Mouse (Mus musculus) ES-Bruce4 (cell line): ENCODE results near the gene Rai14. TPM values are rescaled to one million over a fixed set of nuclear protein-coding genes. Genes with fewer than 3 reads are reported as not detected.

ENCODE experiments used
- H3K27ac ChIP-seq: 2 replicates; pipeline ENCODE4 v1.5.1; 2012; ENCODE audit warnings: low read length, inconsistent platforms; ENCODE audit not compliant: insufficient read depth
- H3K27me3 ChIP-seq: 2 replicates; pipeline ENCODE4 v1.6.1; 2012; ENCODE audit warnings: mild to moderate bottlenecking, low read length, inconsistent platforms; ENCODE audit not compliant: control insufficient read depth, poor library complexity, insufficient read depth, severe bottlenecking
- H3K36me3 ChIP-seq: 2 replicates; pipeline ENCODE4 v1.6.1; 2012; ENCODE audit warnings: inconsistent platforms, mild to moderate bottlenecking, low read length, moderate library complexity; ENCODE audit not compliant: control insufficient read depth, poor library complexity, insufficient read depth, severe bottlenecking
- H3K4me1 ChIP-seq: one replicate; pipeline ENCODE4 v1.8.1; 2011; ENCODE audit warnings: low read length; ENCODE audit not compliant: control insufficient read depth, insufficient read depth
- H3K4me3 ChIP-seq: 2 replicates; pipeline ENCODE4 v1.5.1; 2011; ENCODE audit warnings: low read depth, mild to moderate bottlenecking, low read length
- H3K9ac ChIP-seq: 2 replicates; pipeline ENCODE4 v1.6.1; 2012; ENCODE audit warnings: low read depth, mild to moderate bottlenecking, inconsistent platforms; ENCODE audit not compliant: poor library complexity, severe bottlenecking
- H3K9me3 ChIP-seq: replicated peaks from 2 replicates; pipeline ENCODE4 v1.6.1; 2012; ENCODE audit warnings: mild to moderate bottlenecking, low read length, inconsistent platforms; ENCODE audit not compliant: control insufficient read depth, poor library complexity, insufficient read depth, severe bottlenecking
- CTCF ChIP-seq: IDR thresholded peaks from one replicate; pipeline ENCODE4 v1.8.1; 2011; ENCODE audit warnings: low read depth, low read length
- EP300 ChIP-seq: IDR thresholded peaks from 2 replicates; pipeline ENCODE4 v1.6.1; 2011; ENCODE audit warnings: low read depth, low read length; ENCODE audit not compliant: insufficient read depth
- POLR2A ChIP-seq: IDR thresholded peaks from one replicate; pipeline ENCODE4 v1.8.1; 2011; ENCODE audit warnings: low read length; ENCODE audit not compliant: insufficient read depth
- polyA plus RNA-seq: library from polyadenylated mRNA; stranded (reverse); fragments of >200 nt; gene quantifications from 2 replicates; pipeline ENCODE4 v1.2.4, GENCODE M21; 2011; ENCODE audit warnings: low read depth; ENCODE audit not compliant: missing spikeins, insufficient read depth, insufficient read length

Gene Rai14
- polyA plus RNA-seq, 1 experiment, result 80.9 TPM

DNA sequence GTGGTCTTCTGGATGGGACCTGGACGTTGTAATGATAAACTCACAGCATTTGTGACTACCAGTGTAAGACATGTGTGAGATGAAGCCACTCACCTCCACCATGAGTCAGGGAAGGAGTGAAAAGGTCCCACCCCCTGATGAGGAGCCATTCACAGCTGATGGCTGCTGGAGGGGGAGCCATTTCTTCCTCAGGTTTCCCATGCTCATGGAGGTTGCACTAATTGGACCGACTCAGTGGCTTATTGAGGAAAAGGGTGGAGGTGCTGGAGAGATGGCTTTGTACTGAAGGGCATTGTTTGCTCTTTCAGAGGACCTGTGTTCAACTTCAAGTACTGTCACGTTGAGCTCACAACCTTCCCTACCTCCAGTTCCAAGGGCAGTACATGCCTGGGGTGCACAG is 10.4 kb upstream of the Rai14 start:
- TF ChIP-seq POLR2A, result no peak
- no peak for TF ChIP-seq CTCF
- TF ChIP-seq EP300, result peak; percentile 61; the same call in 1 of the 2 replicates
- H3K36me3 ChIP-seq, result no peaks in the 10 kb centered on the region
- no peak overlapping the region for H3K4me3 ChIP-seq
- H3K9me3 ChIP-seq, result no peaks in the 10 kb centered on the region
- H3K4me1 ChIP-seq, result peaks cover 16% of the 10 kb centered on the region
- H3K27ac ChIP-seq, result peak overlapping the region; percentile 51
- no peak overlapping the region for H3K9ac ChIP-seq
- H3K27me3 ChIP-seq, result no peaks in the 10 kb centered on the region

DNA sequence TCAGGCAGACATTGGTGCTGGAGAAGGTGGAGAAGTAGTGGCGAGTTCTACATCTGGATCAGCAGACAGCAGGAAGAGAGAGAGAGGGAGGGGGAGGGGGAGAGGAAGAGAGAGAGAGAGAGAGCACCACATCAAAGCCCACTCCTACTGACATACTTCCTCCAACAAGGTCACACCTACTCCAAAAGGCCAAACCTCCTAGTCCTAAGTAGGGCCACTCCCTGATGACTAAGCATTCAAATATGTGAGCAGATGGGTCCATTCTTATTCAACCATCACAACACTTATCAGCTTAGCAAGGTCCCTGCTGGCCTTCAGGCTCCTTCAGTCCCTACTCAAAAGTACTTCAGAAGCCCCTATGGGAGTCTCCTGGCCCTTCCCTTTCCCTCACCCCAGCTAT is 9.1 kb upstream of the Rai14 start:
- Histone ChIP-seq H3K27ac (peak overlapping the region; percentile 94), H3K4me1 (peaks cover 16% of the 10 kb centered on the region), H3K36me3 (no peaks in the 10 kb centered on the region), H3K9ac (no peak overlapping the region), H3K4me3 (no peak overlapping the region), H3K9me3 (no peaks in the 10 kb centered on the region), H3K27me3 (no peaks in the 10 kb centered on the region)
- peak; percentile 98 for TF ChIP-seq EP300
- no peak for TF ChIP-seq POLR2A

DNA sequence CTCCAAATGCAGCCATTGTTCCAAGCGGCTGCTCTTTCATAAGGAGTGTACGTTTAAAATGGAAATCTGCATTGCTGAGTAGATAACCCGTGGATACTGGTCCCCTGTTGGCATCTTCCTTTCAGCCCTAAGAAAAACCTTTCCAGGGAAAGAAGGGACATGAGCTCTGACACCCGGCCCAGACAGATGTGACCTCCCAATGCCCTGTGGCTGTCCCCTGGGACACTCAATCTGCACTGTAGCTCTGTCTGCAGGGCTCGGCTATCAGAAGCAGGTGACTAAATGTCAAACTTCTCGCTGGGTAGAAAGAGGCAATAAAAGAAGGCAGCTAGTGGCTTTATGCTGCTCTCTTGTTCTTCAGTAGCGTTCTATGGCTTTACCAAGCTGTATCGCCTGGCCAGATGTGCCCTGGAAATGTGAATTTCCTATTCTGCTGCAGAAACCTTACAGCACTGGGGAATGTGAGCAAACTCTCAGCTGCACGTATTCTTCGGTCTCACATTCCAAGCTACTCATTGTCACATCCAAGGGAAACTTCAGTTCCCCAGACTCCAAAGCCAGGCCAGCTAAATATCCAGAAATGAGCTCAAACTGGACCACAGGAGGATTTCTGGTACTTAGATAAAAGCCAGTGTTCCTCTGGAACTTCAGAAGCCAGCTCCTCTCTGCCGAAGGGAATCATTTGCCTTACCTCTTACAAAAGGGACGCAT is 8.4 kb upstream of the Rai14 start:
- Histone ChIP-seq H3K36me3 (no peaks in the 10 kb centered on the region), H3K9me3 (no peaks in the 10 kb centered on the region; the same call in 1 of the 2 replicates), H3K27ac (peak overlapping the region; percentile 94), H3K4me1 (peaks cover 16% of the 10 kb centered on the region), H3K4me3 (no peak overlapping the region), H3K27me3 (no peaks in the 10 kb centered on the region), H3K9ac (no peak overlapping the region)
- TF ChIP-seq EP300 (peak; percentile 77), CTCF (no peak), POLR2A (no peak)

DNA sequence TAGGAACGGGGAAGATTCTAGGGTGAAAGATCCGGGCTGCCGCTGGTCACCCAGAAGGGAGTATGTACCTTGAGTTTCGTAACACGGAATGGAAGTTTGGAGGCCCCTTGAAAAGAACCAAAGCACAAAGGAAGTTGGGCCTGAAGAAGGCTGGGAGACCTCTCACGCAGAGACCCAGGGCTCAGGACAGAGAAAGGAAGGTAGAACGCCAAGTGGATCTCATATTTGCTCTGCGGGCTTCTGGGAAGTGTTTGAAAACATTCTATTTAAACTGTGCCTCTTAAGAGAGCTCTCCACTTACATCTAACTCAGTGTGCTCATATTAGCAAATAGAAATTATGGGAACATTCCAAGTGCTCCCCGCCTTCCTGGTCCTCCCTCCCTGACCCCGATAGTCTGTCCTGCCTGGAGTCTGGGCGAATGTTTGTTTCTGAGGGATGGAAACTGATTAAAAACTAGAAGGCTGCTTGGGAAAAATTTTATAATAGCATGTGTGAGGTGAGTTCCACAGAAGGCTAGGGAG is 6.9 kb upstream of the Rai14 start:
- peaks cover 16% of the 10 kb centered on the region for H3K4me1 ChIP-seq
- no peak overlapping the region for H3K4me3 ChIP-seq
- H3K9me3 ChIP-seq, result no peaks in the 10 kb centered on the region; the same call in 1 of the 2 replicates
- no peak for TF ChIP-seq CTCF
- no peak for TF ChIP-seq POLR2A
- TF ChIP-seq EP300, result no peak
- no peak overlapping the region for H3K27ac ChIP-seq
- no peaks in the 10 kb centered on the region; the same call in 1 of the 2 replicates for H3K36me3 ChIP-seq
- H3K9ac ChIP-seq, result no peak overlapping the region
- H3K27me3 ChIP-seq, result no peaks in the 10 kb centered on the region

DNA sequence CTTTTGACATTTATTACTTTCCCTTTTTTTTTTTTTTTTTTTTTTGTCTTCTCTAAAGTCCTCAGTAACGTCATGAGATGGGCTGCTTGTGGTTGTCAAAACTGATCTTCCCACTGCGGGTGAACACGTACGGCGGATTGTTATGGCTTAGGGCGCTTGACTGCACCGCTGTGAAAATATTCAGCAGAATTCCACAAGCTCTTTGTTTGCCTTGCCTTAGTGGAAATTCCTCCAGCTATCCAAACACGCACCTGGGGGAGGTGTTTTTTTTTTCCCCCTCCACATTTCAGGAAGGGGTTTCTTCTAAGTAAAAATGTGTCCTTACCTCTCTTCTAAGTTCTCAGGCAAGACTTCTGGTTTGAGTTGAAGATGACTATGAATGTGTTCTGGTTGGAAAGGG is 6.2 kb upstream of the Rai14 start:
- H3K4me3 ChIP-seq, result no peak overlapping the region
- H3K27me3 ChIP-seq, result no peaks in the 10 kb centered on the region
- H3K27ac ChIP-seq, result no peak overlapping the region

DNA sequence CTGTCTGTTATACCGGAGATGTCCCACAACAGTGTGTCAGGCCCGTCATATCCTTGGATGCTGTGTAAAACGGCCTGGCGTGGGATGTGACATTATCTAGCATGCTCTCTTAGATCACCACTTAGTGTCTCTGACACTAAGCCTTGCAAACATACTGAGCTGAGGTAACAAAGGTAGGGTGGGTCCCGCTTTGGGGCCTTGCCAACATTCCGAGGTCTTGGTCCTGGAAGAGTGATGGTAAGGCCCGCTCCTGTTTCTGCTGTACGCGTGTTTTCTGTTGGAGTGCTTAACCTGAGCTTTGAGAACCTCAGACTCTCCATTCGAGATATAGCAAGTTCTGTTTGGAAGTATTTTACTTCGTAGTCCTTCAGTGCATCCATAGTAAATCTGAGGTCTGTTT is 5.8 kb upstream of the Rai14 start:
- no peak overlapping the region for H3K9ac ChIP-seq
- H3K9me3 ChIP-seq, result no peaks in the 10 kb centered on the region; the same call in 1 of the 2 replicates
- peaks cover 16% of the 10 kb centered on the region for H3K4me1 ChIP-seq
- no peak overlapping the region for H3K4me3 ChIP-seq
- H3K27me3 ChIP-seq, result no peaks in the 10 kb centered on the region
- no peaks in the 10 kb centered on the region; the same call in 1 of the 2 replicates for H3K36me3 ChIP-seq
- no peak overlapping the region for H3K27ac ChIP-seq
- no peak for TF ChIP-seq CTCF
- no peak for TF ChIP-seq EP300
- no peak for TF ChIP-seq POLR2A

More for the DNA sequence above, 6.2 kb upstream of the Rai14 start:
- peaks cover 16% of the 10 kb centered on the region for H3K4me1 ChIP-seq
- no peaks in the 10 kb centered on the region; the same call in 1 of the 2 replicates for H3K9me3 ChIP-seq
- H3K9ac ChIP-seq, result no peak overlapping the region
- no peak for TF ChIP-seq CTCF
- no peak for TF ChIP-seq EP300
- TF ChIP-seq POLR2A, result no peak
- no peaks in the 10 kb centered on the region; the same call in 1 of the 2 replicates for H3K36me3 ChIP-seq
